Mouse (Mus musculus) Muller cell, postnatal 12 days (primary cell): ENCODE measurements at regions not wholly inside any gene's neighbourhood (a gene's known extent, or its start where the extent isn't known, plus 50 kb on each side); places are given as distances from the start of the nearest gene placed in this dataset.
"Not testable (repeated sequence)": the region's sequence is repeated elsewhere in the genome, so short reads cannot be mapped to it uniquely, and the experiment has no call there.

Source experiments
- DNase-seq: peaks from one replicate; pipeline ENCODE4 v3.0.0-alpha.2; 2015; ENCODE audit errors: inconsistent ontology term

DNA sequence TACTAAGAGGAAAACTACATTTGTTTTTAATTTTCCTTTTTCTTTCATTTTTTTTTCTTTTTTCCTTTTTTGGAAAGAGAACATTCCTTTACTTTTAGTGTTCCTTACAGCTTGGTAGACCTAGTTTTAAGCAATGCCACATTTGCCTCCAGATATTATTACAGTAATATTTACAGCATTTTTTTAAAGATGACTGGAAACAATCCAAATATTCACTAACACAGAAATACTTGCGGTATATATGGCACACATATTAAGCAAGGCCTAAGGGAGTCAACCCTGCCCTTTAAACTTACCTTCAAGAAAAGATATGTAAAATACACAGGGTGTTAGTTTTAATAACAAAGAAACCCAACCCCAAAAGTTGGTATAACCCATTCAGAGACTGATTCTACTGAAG is 308.1 kb upstream of the Cdh5 start:
- no peak for DNase-seq

DNA sequence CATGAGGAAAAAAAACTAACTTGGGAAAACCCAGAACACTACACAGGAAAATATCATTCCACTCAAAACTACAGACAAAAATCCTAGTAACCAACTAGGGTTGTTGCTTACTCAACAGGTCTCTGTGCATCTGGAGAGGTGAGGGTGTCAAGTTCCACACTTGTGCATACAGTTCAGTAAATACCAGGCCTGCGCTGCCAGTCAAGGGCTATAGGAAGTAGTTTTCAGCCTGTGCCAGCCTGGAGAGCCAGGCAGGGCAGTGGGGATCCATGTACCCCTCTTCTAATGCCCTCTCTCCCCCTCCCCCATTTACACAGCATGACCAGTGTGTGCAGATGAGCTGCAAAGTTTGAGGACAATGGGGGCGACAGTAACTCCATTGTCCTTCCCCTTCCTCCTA is 302.8 kb upstream of the Cdh5 start:
- not testable (repeated sequence) for DNase-seq

DNA sequence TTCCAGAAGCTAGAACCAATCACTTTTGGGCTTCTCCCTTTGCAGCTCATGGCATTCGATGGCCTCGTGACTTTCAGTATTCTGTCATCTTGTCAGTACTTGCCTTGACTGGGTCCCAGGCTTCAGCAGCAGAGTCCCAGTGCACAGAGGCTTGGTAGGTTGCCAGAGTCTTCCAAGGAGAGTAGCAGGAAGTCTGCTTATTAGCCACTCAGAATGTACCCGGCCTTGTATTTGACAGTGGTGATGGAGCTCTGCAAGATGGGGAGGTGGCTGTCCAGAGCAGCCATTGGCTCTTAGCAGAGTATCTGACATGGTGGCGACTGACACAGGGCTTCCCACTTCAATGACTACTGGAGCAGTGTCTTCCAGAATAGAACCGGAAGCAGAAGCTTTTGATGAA is 293.3 kb upstream of the Cdh5 start:
- no peak for DNase-seq

DNA sequence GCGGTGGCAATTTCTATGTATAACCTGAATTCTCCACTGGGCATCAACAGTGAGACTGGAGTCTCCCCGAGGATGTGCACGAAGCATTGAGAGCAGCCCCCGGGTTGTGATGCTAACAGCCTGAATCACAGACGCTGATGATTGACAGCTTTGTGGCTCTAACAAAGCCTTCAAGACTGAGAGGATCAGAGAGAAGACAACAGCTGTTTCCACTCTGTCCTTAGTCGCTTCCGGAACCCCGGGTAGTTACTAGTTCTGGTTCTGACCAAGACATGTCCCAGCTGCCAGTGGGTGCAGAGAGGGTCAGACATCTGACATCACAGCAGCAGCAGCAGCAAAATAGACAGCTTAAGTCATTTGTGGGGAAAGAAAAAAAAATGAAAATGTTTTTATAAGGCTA is 292.8 kb upstream of the Cdh5 start:
- no peak for DNase-seq

DNA sequence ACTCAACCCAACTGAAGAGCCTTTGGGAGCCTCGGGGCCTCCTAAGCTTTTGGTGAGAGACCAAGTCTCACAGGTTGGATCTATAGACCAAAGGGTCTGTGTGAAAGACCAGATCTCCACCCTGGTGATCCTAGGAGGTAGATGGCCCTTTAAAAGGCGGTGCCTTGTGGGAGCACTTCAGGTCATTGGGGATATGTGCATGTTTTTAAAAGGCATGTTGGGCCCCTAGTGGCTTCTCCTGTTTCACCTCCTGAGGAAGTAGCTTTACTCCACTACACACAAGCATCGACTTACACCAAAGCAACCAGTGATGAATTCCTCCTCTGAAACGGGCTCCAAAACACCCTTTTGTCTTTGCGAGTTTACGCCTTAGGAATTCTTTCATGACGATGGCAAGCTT is 292.3 kb upstream of the Cdh5 start:
- no peak for DNase-seq

DNA sequence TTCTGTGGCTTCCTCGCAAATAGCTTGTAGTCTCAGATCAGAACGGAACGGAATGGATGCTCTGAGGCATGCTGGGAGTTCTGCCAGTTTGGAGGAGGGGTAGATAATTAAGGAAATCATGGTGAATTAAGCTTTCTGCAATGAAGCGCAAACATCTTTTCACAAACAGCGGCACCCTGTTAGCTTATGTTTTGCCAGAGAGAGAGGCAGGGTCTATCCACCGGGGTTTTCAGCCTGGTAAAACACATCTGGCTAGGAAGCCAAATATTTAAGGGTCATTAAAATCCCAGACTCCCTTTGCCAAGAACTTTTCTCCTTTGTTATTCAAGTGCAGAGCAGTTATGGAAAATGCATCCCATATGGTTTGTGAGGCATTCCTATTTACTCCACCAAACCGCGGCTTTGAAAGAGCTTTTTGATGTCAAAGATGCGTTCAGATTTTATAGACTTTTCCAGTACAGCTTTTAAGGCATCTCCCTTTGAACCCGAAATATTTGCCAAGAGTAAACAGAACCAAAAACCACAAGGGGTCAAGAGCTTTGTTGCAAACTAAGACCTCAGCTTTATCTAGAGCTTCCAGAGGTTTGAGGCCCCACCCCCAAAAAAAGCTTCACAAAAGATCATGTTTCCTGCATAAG is 287.4 kb upstream of the Cdh5 start:
- DNase-seq = peak; percentile 94

DNA sequence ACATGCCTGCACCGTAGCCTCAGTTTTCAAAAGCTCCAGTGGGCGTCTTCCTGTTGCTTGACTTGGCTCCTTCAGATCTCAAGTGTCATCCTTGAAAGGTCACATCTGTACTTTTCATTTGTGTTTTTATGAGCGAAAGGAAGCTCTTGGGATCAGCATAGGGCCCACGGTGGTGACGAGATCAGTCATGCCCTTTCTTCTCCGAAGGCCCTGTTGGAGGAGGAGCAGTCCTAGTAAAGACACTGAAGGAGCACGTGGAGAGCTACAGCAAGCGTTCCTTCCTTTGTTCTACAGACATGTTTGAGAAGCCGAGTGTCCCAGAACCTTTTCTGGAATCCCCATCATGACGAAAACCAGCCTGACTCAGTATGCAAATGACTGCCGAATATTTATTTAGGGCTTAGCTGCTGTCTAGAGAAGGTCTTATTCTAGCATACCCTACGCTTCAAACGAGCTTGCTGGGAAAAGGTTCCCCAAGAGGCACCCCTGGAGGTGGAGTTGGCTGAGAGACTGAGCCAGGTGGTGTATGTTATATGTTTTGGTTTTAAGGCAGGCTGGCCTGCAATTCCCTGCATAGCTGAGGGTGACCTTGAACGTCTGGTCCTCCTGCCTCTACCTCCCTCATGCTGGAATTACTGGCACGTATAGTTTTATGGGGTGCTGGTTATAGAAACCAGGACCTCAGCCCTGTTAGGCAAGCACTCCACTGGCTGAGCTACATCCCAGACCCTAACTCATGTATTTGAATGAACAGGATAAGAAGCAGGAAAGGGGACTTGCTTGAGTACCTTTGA is 285.1 kb upstream of the Cdh5 start:
- DNase-seq = no peak

DNA sequence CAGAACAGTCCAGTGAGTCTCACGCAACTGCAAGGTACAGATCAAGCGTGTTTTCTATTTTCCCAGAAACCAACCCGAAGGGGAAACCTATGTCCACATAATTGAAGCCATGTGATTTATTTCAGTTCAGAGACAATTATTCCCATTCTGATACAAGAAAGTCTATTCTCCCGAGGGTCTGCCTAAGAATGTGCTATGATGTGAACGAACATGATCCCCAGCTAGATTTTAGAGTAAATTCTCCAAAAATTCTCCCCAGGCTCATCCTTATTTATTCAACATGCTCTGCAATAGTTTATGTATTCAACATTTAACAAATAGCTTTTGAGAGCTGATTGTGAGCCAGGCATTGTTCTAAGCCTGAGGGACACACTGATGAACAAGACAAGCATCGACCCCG is 277.9 kb upstream of the Cdh5 start:
- DNase-seq = no peak

DNA sequence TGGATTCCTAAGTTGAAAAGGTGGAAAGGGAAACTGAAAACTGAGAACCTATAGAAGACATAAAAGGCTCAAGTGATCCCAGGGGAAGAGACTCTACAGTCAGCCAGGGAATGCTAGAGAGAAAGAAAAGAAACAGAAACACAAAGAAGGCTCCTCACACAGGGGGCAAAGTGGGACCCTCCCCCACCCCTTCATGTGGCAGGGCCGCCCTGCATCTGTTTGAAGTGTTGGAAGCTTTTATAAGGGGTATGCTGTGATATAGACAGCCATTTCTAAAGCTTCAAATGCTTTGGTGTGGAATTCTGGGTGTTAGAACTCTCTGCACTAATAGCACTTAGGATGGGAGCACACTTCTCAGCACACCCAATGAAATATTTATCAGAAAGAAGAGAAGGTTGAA is 276.7 kb upstream of the Cdh5 start:
- DNase-seq = no peak

DNA sequence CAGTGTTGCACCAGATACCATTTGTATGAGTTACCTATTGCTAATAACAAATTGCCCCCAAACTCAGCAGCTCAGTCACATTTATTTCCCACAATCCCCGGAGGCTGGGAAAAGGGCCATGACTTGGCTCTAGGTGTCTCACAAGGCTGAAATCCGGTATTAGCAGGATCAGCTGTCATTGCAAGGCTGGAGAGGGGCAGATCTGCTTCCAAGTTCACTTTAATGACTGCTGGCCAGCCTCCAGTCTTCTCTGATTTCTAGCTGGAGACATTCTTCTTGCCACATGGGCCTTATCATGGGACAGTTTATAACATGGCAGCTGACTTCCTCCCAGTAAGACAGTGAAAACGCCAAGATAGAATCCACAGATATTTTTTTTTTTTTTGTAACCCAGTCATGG is 276.1 kb upstream of the Cdh5 start:
- DNase-seq = peak; percentile 21

DNA sequence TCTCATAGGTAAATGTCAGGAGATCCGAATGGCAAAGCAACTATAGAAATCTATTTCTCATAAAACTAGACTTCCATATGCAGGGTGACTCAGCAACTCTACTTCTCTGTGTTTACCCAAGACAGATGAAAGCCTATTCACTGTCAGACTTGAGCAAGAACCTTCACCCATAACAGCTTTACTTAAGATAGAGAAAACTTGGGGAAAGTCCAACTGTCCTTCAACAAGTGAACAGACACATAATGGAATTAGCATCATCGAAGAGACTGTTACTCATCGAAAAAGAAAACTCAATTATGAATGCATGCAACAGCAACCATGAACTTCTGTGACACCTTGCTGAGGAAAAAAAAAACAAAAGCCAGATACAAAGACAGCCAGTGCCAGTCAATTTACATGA is 271.0 kb upstream of the Cdh5 start:
- DNase-seq = no peak

DNA sequence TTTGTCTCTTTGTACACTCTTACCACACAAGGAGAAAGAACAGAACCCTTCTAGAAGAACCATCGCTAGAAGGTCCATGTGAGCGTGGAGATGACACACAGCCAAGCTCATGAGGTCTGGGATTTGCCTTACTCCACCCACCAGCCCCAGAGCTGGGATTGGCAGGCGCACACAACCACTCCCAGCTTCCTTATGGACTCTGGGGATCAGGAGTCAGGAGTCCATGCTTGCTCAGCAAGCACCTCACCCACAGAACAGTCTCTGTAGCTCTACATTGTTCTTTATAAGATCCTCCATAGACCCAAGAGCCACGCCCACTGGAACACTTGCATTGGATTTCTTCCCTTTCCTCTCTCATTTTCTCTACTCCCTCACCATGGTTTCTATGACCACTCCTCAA is 261.4 kb upstream of the Cdh5 start:
- no peak for DNase-seq

DNA sequence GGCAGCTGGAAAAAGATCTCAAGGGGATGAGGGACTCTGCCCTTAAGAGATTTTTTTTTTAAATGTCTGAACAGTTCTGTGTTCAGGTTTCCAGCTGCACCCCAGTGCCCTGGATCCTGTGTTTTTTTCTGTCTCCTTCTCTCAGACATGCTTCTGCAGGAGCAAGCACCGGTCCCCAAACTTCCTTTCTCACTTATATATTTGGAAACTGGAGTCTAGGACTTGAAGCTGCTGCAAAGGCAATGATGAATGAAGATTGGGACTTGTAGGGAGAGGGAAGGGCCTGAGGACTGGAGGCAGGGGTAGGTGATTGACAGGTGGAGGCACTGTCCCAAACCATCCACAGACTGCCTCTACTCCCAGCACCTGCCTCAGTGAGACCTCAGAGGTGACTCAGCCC is 255.5 kb upstream of the Cdh5 start:
- no peak for DNase-seq

DNA sequence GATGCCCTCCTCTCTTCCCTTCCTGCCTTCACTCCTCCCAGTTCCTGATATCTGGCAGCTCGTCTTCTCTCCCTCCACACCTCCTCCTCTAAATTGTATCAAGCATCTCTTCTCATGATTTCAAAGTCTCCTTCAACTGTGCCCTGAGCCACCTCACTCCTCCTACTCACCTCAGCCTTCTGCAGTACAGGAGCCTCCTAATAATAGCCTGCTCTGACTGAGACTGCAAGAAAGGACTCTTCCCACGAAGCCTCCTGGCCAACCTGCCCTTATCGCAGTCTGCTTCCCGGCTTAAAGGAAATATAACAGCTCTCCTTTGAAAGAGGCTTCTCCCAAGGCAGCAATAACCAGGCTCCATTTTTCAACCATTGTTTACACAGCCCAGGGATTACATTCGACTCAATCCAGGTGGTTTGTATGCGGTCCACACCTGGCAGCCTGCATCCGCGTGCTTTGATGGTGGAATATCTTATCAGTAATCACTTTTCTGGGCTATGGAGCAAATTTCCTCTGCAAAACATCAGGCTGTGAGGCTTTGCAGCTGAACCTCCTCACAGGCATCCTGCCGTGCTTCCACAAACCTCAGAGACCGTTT is 254.9 kb upstream of the Cdh5 start:
- DNase-seq = no peak

DNA sequence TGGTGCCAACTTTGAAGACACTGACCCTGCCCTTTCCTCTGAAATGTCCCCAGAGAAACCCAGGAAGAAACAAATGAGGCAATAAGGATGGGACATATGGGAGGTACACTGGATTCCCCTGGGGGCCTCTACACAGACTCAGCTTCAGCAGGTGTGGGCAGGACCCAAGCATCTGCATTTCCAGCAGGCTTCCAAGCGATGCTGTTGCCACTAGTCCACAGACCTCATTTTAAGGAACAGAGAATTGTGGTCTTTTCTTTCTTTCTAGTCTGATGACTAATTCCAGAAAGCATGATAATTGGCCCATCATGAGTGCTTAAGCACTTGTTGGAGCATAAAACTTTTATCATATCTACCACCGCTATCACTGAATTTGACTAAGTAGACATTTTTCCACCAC is 251.6 kb upstream of the Cdh5 start:
- peak; percentile 60 for DNase-seq

DNA sequence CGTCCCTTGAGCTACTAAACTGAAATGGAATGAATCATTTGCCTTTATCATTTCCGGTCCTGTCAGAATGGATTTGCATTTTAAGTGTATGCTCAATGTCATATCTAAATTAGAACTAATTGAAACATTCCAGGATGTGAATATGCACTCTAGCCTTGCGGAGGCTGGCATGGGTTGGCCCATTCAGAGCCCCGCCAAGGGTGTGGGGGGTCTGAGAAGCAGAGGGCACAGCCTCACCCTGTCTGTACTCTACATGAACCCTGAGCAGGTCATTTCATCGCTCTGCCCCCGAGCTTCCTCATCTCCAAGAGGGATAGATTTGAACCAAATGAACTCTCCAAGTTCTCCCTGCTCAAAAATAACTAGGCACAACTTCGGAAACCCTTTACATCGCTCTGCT is 250.1 kb upstream of the Cdh5 start:
- DNase-seq = peak; percentile 78

DNA sequence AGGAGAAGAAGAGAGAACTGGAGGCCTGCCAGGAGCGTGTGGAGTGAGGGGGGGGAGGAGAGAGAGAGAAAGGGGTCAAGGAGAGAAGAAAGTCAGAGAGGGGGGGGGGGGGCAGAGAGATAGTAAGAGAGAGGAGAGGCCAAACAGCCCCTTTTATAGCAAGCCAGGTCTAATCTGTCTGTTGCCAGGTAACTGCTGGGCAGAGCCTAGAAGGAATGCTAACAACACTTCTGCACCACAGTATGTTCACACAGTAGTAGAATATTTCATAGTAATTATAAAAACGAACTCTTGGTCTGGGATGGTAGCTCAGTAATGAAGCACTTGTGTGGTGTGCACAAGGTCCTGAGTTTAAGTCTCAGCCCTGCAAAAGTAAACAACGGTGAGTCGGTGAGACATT is 248.4 kb upstream of the Cdh5 start:
- DNase-seq = no peak

DNA sequence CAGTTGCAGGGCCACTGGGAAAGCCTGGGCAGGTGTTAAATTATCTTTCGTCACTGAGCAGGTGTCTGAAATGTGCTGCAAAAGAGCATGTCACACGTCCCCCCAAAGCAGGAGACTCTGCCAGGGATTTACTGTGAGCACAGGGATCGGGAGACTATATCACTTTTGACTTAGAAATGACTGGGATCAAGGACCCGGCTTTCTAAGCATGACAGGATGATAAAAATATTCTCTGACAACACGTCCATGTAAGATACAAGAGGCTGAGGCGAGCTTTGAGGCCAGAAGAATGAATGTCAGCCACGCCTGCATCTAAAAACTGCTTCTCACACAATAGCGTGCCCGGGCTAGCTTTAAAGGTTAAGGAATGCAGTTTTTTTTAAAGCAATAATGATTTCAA is 246.1 kb upstream of the Cdh5 start:
- DNase-seq = no peak

DNA sequence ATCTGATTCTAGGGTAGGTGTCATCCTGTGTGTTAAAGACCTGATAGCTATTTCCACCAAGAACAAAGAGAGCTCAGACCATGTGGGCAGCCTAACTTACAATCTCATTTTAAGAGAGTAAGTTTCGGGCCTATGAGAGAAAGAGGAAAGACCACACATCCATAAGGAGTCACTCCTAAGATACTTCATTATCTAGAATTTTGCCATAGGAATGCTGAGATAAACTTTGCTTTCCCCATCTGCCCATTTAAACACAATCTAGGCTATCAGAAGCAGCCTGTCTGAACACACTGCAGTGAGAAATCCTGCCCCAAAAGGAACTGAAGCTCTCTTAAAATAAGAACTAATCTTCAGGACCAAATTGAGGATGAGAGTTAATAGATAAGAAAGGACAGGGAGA is 242.3 kb upstream of the Cdh5 start:
- DNase-seq = no peak

DNA sequence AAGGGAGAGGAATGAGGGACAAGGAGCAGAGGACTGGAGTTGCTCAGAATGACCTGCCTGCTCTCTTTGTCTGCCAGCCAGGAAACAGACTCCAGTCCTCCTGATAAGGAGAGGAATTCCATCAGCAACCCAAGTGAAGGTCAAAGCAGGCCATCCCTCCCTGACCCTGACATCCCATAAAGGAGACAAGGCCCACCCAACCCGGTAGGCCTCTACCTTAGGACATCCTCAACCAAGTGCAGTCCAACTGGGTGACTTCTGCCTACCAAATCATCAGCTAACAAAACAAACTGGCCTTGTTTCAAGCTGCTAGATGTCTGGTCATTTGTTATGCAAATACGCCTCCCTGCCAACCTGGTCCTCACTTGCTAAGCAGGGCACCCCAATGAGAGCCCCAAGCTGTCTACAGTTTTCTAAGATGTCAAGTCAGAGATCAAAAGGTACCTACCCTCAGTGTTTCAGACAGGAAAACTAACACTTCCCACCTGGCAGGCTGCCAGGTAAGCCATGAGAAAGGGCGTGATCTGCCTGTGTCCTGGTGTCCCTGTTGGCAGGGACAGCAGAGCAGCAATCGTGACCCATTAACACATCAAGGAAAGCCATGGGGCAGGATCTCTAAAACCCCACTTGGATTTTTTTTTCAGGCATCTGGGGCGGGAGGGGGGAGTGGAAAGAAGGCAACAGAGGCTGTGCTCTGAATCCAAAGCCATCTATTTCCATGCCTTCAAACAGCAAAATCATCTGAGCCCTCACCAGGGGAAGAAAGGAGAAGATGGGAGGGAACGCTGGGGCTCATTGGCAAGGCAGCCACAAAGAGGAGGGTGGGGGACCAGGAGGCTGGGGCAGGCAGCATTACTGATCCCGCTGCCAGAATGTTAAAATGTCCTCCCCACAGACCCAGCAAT is 227.6 kb upstream of the Cdh5 start:
- DNase-seq = peak; percentile 41

DNA sequence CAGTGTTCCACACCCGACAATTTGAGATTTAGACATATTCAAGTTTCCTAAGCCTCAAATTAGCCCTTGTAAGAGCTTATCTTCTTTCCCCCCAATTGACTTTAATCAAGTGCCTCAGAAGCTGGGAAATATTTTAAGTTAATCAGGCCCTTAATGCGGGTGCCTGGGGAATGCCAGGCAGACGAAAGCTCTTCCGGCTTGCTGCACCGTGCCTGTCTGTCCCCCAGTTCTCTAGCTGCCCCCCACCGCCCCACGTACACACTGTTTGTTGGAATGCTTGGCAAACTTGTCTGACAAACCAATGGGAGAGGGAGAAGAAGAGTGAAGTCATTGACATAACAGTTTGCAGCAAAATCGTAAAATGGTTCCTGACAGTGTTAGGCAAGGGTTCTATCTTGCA is 226.9 kb upstream of the Cdh5 start:
- DNase-seq = no peak

DNA sequence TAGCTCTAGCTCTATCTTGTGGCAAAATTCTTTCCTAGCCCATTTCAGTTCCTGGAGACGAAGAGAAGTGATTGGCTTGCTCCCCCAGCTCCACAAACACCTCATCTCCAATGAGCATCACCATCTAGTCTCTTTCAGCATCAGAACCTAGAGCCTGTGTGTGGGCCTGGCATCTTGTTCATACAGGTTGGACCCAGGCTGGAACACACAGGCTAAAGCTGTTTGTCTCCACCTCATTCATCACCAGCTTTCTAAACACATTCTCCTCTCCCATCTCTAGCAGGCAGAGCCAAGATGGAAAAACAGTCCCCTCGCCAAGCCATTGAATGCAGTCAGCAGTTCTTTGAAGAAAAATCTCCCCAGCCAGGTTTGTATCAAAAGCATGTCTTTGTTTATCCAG is 221.9 kb upstream of the Cdh5 start:
- DNase-seq = no peak
